Mouse (Mus musculus): ENCODE results near the gene Prss32. TPM values are rescaled to one million over a fixed set of nuclear protein-coding genes. Genes with fewer than 3 reads are reported as not detected.

Prss32 gene
- 0.19 TPM in 1 of 2 replicates, not detected in the other for polyA plus RNA-seq (2012; rRNA removed)

- DNase-seq (ENCODE audit: low read depth): no peak
Observed at GRCm38 (mm10) chr17:23843812-23844273, at the start of gene Prss32, which contains the start of gene Prss41. TSS of gene Prss32 (plus strand) at chr17:23843855. TSS of gene Prss41 (minus strand) at chr17:23844172.

GRCm38 (mm10) chr17:23795323-23795722, 48.3 kb upstream of the Prss32 start:
- no peak for DNase-seq (ENCODE audit: low read depth)

- no peak for DNase-seq (ENCODE audit: low read depth)
Observed at GRCm38 (mm10) chr17:23797316-23797715, 46.3 kb upstream of the Prss32 start.

GRCm38 (mm10) chr17:23801627-23802026, 42.0 kb upstream of the Prss32 start:
- no peak for DNase-seq (ENCODE audit: low read depth)

GRCm38 (mm10) chr17:23802746-23803365, 40.8 kb upstream of the Prss32 start:
- DNase-seq (ENCODE audit: low read depth): peak; percentile 91

- DNase-seq (ENCODE audit: low read depth): no peak
Observed at GRCm38 (mm10) chr17:23803366-23804041, 40.2 kb upstream of the Prss32 start.

GRCm38 (mm10) chr17:23804426-23805085, 39.1 kb upstream of the Prss32 start:
- no peak for DNase-seq (ENCODE audit: low read depth)

- DNase-seq (ENCODE audit: low read depth): no peak
Observed at GRCm38 (mm10) chr17:23806867-23807266, 36.8 kb upstream of the Prss32 start.

- no peak for DNase-seq (ENCODE audit: low read depth)
Observed at GRCm38 (mm10) chr17:23807918-23808317, 35.7 kb upstream of the Prss32 start.

GRCm38 (mm10) chr17:23815641-23816040, 28.0 kb upstream of the Prss32 start:
- DNase-seq (ENCODE audit: low read depth): no peak

GRCm38 (mm10) chr17:23818579-23818978, 25.1 kb upstream of the Prss32 start:
- DNase-seq (ENCODE audit: low read depth): no peak

- no peak for DNase-seq (ENCODE audit: low read depth)
Observed at GRCm38 (mm10) chr17:23819235-23819634, 24.4 kb upstream of the Prss32 start.

GRCm38 (mm10) chr17:23820731-23821130, 22.9 kb upstream of the Prss32 start:
- DNase-seq (ENCODE audit: low read depth): no peak

GRCm38 (mm10) chr17:23822094-23822493, 21.6 kb upstream of the Prss32 start:
- DNase-seq (ENCODE audit: low read depth): no peak

GRCm38 (mm10) chr17:23823018-23823417, 20.6 kb upstream of the Prss32 start:
- no peak for DNase-seq (ENCODE audit: low read depth)

GRCm38 (mm10) chr17:23823614-23824013, 20.0 kb upstream of the Prss32 start:
- no peak for DNase-seq (ENCODE audit: low read depth)

GRCm38 (mm10) chr17:23825591-23825990, 18.1 kb upstream of the Prss32 start:
- DNase-seq (ENCODE audit: low read depth): no peak

- DNase-seq (ENCODE audit: low read depth): no peak
Observed at GRCm38 (mm10) chr17:23828271-23829001, 15.2 kb upstream of the Prss32 start.

- DNase-seq (ENCODE audit: low read depth): peak; percentile 31
Observed at GRCm38 (mm10) chr17:23829064-23829619, 14.5 kb upstream of the Prss32 start, which contains the start of gene Elob. TSS of gene Elob (minus strand) at chr17:23829136.

GRCm38 (mm10) chr17:23831201-23831600, 12.5 kb upstream of the Prss32 start:
- no peak for DNase-seq (ENCODE audit: low read depth)

GRCm38 (mm10) chr17:23836006-23836575, 7.6 kb upstream of the Prss32 start, which contains the start of gene Prss33:
TSS of gene Prss33 (minus strand) at chr17:23836056.
- DNase-seq (ENCODE audit: low read depth): no peak
